Mouse (Mus musculus) thymus, postnatal 10 days (tissue): ENCODE data around the gene Rnf103.

Source experiments
- DNase-seq, 2 experiments: peaks; one replicate each; pipeline ENCODE4 v3.0.0; 2021; ENCODE audit warnings: low spot score in 2 of 2

Gene Rnf103

DNA sequence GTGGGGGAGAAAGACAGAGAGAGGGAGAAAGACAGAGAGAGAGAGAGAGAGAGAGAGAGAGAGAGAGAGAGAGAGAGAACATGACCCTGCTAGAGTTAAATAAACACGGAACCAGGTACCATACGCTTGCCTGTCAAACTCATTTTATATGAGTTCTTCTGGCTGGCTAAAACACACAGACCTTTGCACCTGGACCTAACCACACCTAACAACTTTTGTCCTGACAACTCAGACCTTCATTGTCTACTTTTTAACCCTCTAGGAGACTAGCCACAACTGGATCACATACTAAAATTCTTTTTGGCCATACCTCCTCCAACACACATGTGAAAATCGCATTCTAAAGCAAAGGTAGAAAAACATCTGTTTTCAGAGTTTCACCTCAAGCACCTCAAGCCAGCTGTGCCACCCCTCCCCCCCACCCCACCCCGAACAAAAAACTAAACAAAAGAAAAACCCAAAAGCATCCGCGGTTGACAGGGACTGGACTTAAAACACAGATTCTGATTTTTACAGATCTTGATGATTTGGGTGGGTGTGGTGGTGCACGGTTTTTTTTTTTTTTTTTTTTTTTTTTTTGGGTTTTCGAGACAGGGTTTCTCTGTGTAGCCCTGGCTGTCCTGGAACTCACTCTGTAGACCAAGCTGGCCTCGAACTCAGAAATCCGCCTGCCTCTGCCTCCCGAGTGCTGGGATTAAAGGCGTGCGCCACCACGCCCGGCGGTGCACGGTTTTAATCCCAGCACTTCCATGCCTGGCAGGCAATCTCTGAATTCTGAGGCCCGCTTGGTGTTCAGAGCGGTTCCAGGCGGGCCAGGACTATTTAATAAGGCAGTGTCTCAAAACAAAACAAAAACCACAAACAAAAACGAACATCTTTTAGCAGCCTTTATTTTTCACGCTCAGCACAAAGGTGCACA is 679 bp upstream of the Rnf103 start:
- DNase-seq: no peak

- DNase-seq: peak; percentile 31 to 35
Observed at GRCm38 (mm10) chr6:71494341-71495020, 787 bp downstream of the Rnf103 start.

GRCm38 (mm10) chr6:71500575-71500974 is 6.9 kb downstream of the Rnf103 start:
- DNase-seq: no peak

DNA sequence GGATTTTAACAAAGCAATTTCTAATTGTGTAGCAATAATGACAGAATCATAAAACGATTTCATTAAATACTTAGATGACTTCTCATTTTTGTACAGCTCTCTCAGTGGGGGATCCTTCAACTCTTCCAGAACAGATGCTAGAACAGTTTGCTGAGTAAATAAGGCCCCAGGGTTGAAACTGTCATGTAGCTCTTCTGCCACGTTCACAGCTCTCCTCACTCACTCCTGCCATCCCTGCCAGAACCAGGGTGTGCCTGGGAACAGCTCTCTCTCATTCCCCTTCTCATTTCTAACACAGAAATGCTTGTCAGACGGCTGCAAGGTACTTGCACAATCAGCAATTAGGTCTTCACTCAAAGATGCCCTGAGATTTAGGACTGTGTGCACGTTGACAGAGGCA is 9.3 kb downstream of the Rnf103 start:
- no peak for DNase-seq

GRCm38 (mm10) chr6:71503670-71504069 is 10.0 kb downstream of the Rnf103 start:
- DNase-seq: no peak

- no peak for DNase-seq
Observed at GRCm38 (mm10) chr6:71504091-71504490, 10.4 kb downstream of the Rnf103 start.

DNA sequence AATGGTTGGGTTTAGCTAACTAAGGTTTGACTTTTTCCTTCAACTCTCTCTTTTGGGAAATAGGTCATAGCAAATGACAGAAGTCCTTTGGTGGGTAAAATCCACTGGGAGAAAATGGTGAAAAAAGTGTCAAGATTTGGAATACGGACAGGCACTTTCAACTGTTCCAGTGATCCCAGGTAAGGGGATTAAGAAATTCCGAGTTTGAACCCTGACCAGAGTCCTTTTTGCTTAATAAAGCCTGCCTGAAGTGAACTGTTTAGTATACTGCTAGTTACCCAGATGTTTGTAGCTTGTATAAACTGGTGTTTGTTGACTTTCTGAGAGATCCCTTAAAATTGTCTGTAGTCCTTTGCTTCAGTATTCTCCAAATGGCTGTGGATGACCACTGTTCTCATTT is 12.0 kb downstream of the Rnf103 start:
- DNase-seq: no peak

GRCm38 (mm10) chr6:71519476-71519875 is 25.8 kb downstream of the Rnf103 start:
- DNase-seq: no peak

GRCm38 (mm10) chr6:71525556-71525955 is 31.9 kb downstream of the Rnf103 start:
- no peak for DNase-seq

GRCm38 (mm10) chr6:71527056-71527455 is 33.4 kb downstream of the Rnf103 start:
- no peak for DNase-seq

DNA sequence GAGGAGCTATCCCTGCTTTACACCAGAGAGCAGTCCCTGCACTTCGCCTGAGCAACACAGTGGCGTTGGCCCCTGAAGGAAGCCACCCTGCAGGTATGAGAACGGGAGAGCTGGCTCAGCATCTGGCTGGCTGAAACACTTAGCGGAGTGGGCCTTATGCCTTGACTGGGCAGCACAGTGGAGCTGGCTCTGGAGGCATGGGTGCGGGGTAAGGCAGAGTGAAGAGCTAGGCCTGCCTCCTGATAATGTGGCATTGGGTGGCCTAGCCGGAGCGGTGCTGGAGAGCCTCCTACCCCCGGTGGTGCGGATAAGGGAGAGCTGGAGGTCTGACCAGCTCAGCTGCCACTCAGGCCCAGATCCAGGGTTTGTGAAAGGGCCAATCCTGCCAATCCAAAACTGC is 34.1 kb downstream of the Rnf103 start:
- DNase-seq: no peak

DNA sequence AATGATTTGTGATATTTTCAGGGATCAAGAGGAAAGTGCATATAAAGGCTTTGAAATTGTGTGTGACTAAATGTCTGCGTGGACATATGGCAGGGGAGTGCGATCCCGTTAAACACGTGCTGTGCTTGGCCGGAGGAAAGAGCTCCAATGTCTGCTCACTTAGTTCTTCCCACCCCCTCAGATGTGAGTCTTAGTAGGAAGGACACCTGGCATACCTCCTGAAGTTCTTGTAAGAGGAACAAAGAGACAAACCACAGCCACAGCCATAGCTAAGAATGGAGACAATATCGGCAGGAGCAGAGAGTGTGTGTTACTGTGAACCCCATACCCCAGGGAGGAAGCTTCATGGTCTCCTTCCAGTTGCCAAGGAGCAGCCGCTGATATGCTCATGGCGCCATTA is 36.5 kb downstream of the Rnf103 start:
- no peak for DNase-seq

- no peak for DNase-seq
Observed at GRCm38 (mm10) chr6:71537286-71537685, 43.6 kb downstream of the Rnf103 start.

DNA sequence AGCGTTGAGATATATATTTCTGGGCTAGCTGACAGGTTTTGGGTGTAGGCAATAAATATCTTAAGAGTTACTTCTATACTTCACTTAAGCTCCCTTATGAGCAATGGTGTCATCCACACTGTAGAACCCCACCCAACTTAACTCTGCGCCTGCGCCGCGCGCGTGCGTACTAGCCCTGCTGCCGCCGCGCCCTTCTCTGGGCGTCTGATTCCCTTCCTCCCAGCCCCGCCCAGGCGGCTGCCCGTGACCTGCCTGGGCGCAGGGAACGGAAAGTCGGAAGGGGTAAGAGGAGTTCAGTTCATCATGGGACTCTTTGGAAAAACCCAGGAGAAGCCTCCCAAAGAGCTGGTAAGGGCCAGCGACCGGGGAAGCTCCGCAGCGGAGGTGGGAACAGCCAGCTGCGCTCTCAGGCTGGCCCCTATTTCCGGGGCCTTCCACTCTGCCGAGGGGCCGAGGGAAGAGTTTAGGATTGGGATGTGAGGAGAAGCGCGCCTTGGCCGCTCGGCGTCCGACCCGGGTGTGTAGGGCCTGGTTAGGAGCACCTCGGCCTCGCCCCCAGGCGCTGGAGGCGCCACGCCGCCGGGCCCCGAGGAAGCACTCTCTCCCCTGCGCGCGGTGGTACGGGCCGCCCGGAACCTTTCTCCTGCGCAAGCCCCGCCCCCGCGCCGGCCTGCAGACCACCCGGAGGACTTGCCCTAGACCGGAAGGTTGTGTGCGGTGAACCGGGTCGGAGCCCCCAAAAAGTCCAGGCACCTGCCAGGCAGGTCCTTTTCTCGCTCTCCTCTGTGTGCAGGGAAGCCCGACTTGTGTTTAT is 50.2 kb downstream of the Rnf103 start, which contains the start of gene Chmp3:
Gene Chmp3, plus strand, starts transcription at position 112 of the 814 bp plus-strand sequence.
- DNase-seq: peak; percentile 91 to 95

DNA sequence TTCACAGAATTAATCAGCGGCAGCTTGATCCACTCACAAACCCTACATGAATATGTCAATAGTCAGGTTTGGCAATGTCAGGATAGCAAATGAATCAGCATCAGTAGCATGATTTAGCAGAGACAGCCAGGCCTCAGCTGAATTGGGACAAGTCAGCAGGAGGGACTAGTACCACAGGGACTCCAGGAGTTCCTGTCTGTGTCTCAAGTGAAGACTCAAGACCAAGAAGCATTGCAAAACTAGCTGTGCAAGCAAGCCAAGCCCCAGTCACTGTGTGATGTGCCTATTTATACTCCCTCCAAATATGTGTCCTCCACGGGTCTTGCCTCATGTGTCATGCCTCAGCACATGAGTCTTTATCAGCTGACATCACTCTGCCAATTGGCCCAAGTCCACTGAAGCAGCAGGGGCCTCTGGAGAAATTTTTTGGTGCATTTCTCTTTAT is 61.8 kb downstream of the Rnf103 start:
- DNase-seq: no peak

- DNase-seq: no peak
Observed at GRCm38 (mm10) chr6:71556826-71557225, 63.1 kb downstream of the Rnf103 start.
